Mouse (Mus musculus) brain, embryonic 14.5 days (tissue): Measurements from ENCODE around the gene Anxa9. TPM values are rescaled to one million over a fixed set of nuclear protein-coding genes. Genes with fewer than 3 reads are reported as not detected.

Experiments used
- DNase-seq: peaks from one replicate; pipeline ENCODE4 v3.0.0-alpha.2; 2011; ENCODE audit warnings: low read depth
- CTCF ChIP-seq: fragments of 200-500 bp; IDR thresholded peaks from 2 replicates; pipeline ENCODE4 v1.5.1; 2012; ENCODE audit warnings: inconsistent platforms, mild to moderate bottlenecking, moderate library complexity, borderline replicate concordance; ENCODE audit not compliant: insufficient read depth, insufficient read length; ENCODE audit errors: extremely low read depth
- POLR2A ChIP-seq: fragments of 200-500 bp; IDR thresholded peaks from 2 replicates; pipeline ENCODE4 v1.6.1; 2012; ENCODE audit warnings: mild to moderate bottlenecking, inconsistent platforms, borderline replicate concordance; ENCODE audit not compliant: poor library complexity, insufficient read depth, insufficient read length, severe bottlenecking; ENCODE audit errors: extremely low read depth
- polyA plus RNA-seq: library from polyadenylated mRNA; depleted of rRNA; stranded (reverse); fragments of >200 nt; gene quantifications from 2 replicates; pipeline ENCODE4 v1.2.3, GENCODE M21; 2012; rRNA removed

Anxa9 gene
- polyA plus RNA-seq, 1 experiment = 1.4 TPM

- no peak for DNase-seq
- TF ChIP-seq POLR2A = no peak
- no peak for TF ChIP-seq CTCF
These were observed 50.0 kb downstream of the Anxa9 start for GRCm38 (mm10) chr3:95256931-95257330.

GRCm38 (mm10) chr3:95250783-95251424 is 56.1 kb downstream of the Anxa9 start, which contains the start of gene Bnipl:
Gene Bnipl, minus strand, starts transcription at chr3:95251193.
- TF ChIP-seq CTCF = no peak
- TF ChIP-seq POLR2A = no peak
- DNase-seq = no peak

- DNase-seq = no peak
- no peak for TF ChIP-seq CTCF
- no peak for TF ChIP-seq POLR2A
These were observed 56.6 kb downstream of the Anxa9 start for GRCm38 (mm10) chr3:95250361-95250760.

- DNase-seq = no peak
- TF ChIP-seq CTCF = no peak
- no peak for TF ChIP-seq POLR2A
These were observed 59.2 kb downstream of the Anxa9 start for GRCm38 (mm10) chr3:95247660-95248336.

- TF ChIP-seq CTCF (no peak), POLR2A (no peak)
- DNase-seq = peak; percentile 62
These were observed 60.3 kb downstream of the Anxa9 start for GRCm38 (mm10) chr3:95246465-95247231.

Other genes with a start within 250 kb of the Anxa9 start
- 30.4 and 31.6 TPM in 2 replicates for gene Pip5k1a, start 200.2 kb downstream of the Anxa9 start, polyA plus RNA-seq
- gene Vps72, start 196.2 kb downstream of the Anxa9 start, polyA plus RNA-seq = 159 and 173 TPM in 2 replicates
- 1.5 and 2.1 TPM in 2 replicates for gene Tmod4, start 182.7 kb downstream of the Anxa9 start, polyA plus RNA-seq
- gene Scnm1, start 173.2 kb downstream of the Anxa9 start, polyA plus RNA-seq = 101 and 136 TPM in 2 replicates
- gene Lysmd1, start 173.1 kb downstream of the Anxa9 start, polyA plus RNA-seq = 23.7 and 27.4 TPM in 2 replicates
- gene Tnfaip8l2, start 164.8 kb downstream of the Anxa9 start, polyA plus RNA-seq = 2.3 and 2.4 TPM in 2 replicates
- 138 and 164 TPM in 2 replicates for gene Sema6c, start 146.7 kb downstream of the Anxa9 start, polyA plus RNA-seq
- gene Gabpb2, start 89.3 kb downstream of the Anxa9 start, polyA plus RNA-seq = 14.4 and 14.7 TPM in 2 replicates
- gene Cdc42se1, start 78.4 kb downstream of the Anxa9 start, polyA plus RNA-seq = 62.5 and 80.3 TPM in 2 replicates
- 784 and 825 TPM in 2 replicates for gene Mllt11, start 75.0 kb downstream of the Anxa9 start, polyA plus RNA-seq
- 0.25 and 0.26 TPM in 2 replicates for gene Gm128, start 65.6 kb downstream of the Anxa9 start, polyA plus RNA-seq
- gene Bnipl, start 56.0 kb downstream of the Anxa9 start, polyA plus RNA-seq = 0.53 and 0.64 TPM in 2 replicates
- 48.7 and 53.3 TPM in 2 replicates for gene Mindy1, start 25.8 kb downstream of the Anxa9 start, polyA plus RNA-seq
- 64.6 and 72.9 TPM in 2 replicates for gene Prune1, start 25.1 kb downstream of the Anxa9 start, polyA plus RNA-seq
- 89.6 and 100 TPM in 2 replicates for gene Cers2, start 7.6 kb upstream of the Anxa9 start, polyA plus RNA-seq
- 60.7 and 60.8 TPM in 2 replicates for gene Setdb1, start 50.0 kb upstream of the Anxa9 start, polyA plus RNA-seq
- not detected in 2 replicates for gene 4930558C23Rik, start 95.7 kb upstream of the Anxa9 start, polyA plus RNA-seq
- gene Arnt, start 127.2 kb upstream of the Anxa9 start, polyA plus RNA-seq = 31.6 and 36.6 TPM in 2 replicates
- 7.2 and 10.6 TPM in 2 replicates for gene Ctsk, start 192.1 kb upstream of the Anxa9 start, polyA plus RNA-seq
- gene Ctss, start 219.6 kb upstream of the Anxa9 start, polyA plus RNA-seq = 5.0 and 7.3 TPM in 2 replicates